Mouse (Mus musculus): ENCODE results near the gene Serinc2.

Serinc2 gene

DNA sequence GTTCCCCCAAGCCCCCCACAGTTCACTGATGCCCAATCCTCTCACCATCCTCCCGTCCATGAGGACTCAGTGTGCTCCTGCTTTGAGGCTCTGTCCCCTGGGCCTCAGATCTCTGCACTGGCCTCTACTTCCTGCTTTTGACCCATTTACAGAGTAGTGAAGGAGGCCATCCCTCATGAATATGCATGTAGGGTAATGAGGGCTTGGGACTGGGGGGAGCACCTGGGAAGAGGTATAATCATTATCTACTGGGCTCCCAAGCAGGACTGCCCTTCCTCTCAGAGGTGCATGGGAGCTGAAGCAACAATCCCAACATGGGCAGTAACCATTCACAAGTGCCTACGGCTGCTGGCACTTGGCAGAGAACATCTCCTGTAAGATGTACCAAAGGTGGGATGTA, at the start of gene Serinc2:
TSS of gene Serinc2 (minus strand) at position 101 of the 400 bp plus-strand sequence.
- DNase-seq (ENCODE audit: low read depth in 1 of 2, low spot score in 2 of 2): no peak

DNA sequence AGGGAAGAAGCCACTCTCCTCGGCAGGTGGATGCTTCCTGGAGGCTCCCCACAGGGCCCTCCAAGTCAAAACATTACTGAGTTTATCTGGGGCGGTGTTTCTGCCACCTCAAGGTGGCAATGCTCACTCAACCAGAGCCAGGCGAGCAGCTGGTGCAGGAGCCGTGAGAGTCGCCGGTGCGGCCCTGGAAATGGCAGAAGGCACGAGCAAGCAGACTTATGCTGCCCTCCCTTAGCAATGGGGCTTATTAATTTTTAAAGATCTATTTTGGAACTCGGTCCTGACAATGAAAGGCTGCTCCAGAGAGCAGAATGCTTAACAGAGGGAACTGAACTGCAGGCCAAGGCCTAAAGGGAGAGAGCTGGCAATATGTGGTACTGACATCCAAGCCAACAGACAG, 48.4 kb upstream of the Serinc2 start:
- no peak for DNase-seq (ENCODE audit: low read depth in 1 of 2, low spot score in 2 of 2)

- no peak for DNase-seq (ENCODE audit: low read depth in 1 of 2, low spot score in 2 of 2)
These were observed 46.4 kb upstream of the Serinc2 start for GRCm38 (mm10) chr4:130325446-130325845.

DNA sequence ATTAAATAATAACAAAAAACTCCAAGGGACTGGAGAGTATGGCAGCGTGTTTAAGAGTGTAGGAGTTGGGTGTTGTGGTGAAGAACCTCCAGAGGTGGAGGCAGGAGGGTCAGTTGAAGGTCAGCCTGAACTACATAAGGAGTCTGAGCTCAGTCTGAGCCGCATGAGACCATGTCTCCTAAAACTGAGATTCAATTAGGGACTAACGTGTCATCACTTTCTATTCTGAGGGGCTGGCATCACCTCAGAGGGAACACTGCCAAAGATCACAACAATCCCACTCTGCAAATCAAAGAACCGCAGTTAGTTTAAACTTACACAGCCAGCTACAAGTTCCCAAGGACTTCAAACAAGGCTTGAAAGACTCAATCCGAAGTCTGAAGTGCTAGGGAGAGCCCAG, 44.6 kb upstream of the Serinc2 start:
- DNase-seq (ENCODE audit: low read depth in 1 of 2, low spot score in 2 of 2): no peak

- no peak for DNase-seq (ENCODE audit: low read depth in 1 of 2, low spot score in 2 of 2)
These were observed 44.2 kb upstream of the Serinc2 start for GRCm38 (mm10) chr4:130323165-130323564.

GRCm38 (mm10) chr4:130322567-130322966, 43.6 kb upstream of the Serinc2 start:
- DNase-seq (ENCODE audit: low read depth in 1 of 2, low spot score in 2 of 2): no peak

DNA sequence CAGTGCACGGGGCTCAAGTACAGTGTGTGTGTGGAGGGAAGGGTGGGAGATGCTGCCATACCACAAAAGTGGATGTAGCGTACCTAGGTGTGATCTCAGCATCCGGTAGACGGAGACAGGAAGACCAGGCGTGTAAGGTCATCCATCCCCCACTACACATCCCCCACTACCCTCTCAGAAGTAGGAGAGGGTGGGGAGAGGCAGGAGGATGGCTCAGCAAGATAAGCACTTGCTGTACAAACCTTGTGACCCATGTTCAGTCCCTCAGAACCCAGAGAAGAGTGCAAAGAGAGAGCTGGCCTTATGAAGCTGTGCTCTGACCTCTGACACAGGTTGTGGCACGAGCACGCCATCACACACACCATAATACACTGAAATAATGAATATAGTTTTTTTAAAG, 42.6 kb upstream of the Serinc2 start:
- DNase-seq (ENCODE audit: low read depth in 1 of 2, low spot score in 2 of 2): no peak

- no peak for DNase-seq (ENCODE audit: low read depth in 1 of 2, low spot score in 2 of 2)
These were observed 40.6 kb upstream of the Serinc2 start for GRCm38 (mm10) chr4:130319564-130319963.

GRCm38 (mm10) chr4:130318122-130318521, 39.1 kb upstream of the Serinc2 start:
- DNase-seq (ENCODE audit: low read depth in 1 of 2, low spot score in 2 of 2): no peak

DNA sequence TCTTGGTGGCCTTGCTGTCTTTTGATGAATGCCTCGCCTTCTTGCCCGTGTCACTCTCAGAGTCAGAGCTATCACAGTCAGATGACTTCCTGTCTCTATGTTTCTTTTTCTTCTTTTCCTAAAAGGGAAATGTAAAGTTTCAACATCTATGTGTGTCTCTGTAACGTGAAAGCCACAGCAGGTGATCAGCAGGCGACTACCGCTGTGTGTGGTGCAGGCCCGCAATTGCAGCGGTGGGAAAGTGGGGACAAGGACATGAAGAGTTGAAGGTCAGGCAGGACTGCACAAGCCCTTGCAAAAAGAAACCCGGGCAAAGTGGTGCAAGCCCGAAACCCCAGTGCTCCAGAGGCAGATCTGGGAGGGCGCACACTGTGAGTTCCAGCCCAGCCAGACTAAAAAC, 37.7 kb upstream of the Serinc2 start:
- no peak for DNase-seq (ENCODE audit: low read depth in 1 of 2, low spot score in 2 of 2)

- no peak for DNase-seq (ENCODE audit: low read depth in 1 of 2, low spot score in 2 of 2)
These were observed 36.9 kb upstream of the Serinc2 start for GRCm38 (mm10) chr4:130315771-130316527.

GRCm38 (mm10) chr4:130313552-130313951, 34.5 kb upstream of the Serinc2 start:
- no peak for DNase-seq (ENCODE audit: low read depth in 1 of 2, low spot score in 2 of 2)

DNA sequence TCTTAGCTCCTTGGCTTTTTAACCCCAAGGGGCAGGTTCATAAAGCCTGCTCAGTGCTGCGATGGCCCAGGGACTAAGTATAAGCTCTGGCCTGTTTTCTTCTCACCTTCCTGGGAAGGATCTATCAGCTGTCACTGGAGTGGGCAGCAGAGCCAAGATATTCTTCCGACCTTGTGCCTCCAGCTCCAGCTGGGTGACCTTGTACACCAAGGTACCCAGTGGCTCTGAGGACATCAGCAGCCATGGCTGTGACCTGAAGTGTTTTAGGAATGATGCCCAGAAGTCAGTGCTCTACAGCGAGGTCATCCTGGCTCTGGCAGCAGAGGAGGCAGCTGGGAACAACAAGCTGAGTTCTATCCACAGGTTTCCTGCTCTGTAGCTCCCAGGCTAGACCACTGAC, 33.5 kb upstream of the Serinc2 start:
- no peak for DNase-seq (ENCODE audit: low read depth in 1 of 2, low spot score in 2 of 2)

GRCm38 (mm10) chr4:130309254-130309653, 30.2 kb upstream of the Serinc2 start:
- no peak for DNase-seq (ENCODE audit: low read depth in 1 of 2, low spot score in 2 of 2)

- no peak for DNase-seq (ENCODE audit: low read depth in 1 of 2, low spot score in 2 of 2)
These were observed 29.5 kb upstream of the Serinc2 start, which contains the start of the genes Fabp3 and Gm10570 for GRCm38 (mm10) chr4:130308231-130309081. Gene Fabp3, plus strand, starts transcription at chr4:130308595. Gene Gm10570, minus strand, starts transcription at chr4:130308674.

GRCm38 (mm10) chr4:130307851-130308230, 28.8 kb upstream of the Serinc2 start:
- no peak for DNase-seq (ENCODE audit: low read depth in 1 of 2, low spot score in 2 of 2)

GRCm38 (mm10) chr4:130306796-130307630, 28.0 kb upstream of the Serinc2 start:
- DNase-seq (ENCODE audit: low read depth in 1 of 2, low spot score in 2 of 2): no peak

GRCm38 (mm10) chr4:130304746-130305145, 25.7 kb upstream of the Serinc2 start:
- DNase-seq (ENCODE audit: low read depth in 1 of 2, low spot score in 2 of 2): no peak

DNA sequence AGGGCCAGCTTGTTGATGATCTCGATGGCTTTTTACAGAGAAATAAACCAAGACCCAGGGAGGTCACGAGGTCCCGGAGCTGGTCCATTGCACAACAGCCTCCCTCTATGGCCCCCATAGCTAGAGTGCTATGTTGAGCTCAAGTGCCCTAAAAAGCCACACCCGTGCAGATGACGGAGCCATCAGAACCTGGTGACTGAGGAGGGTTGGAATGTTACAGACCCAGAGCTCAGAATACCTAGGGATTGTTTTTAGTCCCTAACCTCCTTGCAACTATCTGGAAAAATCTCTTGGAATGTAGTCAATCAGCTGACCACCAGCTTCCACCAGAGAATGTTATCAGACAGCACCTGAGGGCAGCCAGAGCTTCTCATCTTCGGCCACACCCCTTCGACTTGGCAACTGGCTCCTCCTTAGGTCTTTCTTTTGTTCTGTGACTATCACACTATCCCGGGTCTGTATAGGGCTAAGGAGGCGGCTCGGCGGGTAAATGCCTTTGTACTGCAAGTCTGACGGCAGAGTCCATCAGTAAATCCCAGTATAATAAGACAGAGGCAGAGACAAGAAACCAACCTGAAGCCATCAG, 23.4 kb upstream of the Serinc2 start:
- DNase-seq (ENCODE audit: low read depth in 1 of 2, low spot score in 2 of 2): no peak

- no peak for DNase-seq (ENCODE audit: low read depth in 1 of 2, low spot score in 2 of 2)
These were observed 20.6 kb upstream of the Serinc2 start for GRCm38 (mm10) chr4:130299629-130300018.
